Mouse (Mus musculus): ENCODE measurements at regions not wholly inside any gene's neighbourhood (a gene's known extent, or its start where the extent isn't known, plus 50 kb on each side); places are given as distances from the start of the nearest gene placed in this dataset.

- DNase-seq (ENCODE audit: low spot score), result no peak
Measured at GRCm38 (mm10) chr3:38257076-38257842, 227.4 kb downstream of the Ankrd50 start.

- DNase-seq (ENCODE audit: low spot score), result peak; percentile 59
Measured at GRCm38 (mm10) chr3:38255674-38256073, 229.0 kb downstream of the Ankrd50 start.

- no peak for DNase-seq (ENCODE audit: low spot score)
Measured at GRCm38 (mm10) chr3:38254896-38255295, 229.7 kb downstream of the Ankrd50 start.

DNA sequence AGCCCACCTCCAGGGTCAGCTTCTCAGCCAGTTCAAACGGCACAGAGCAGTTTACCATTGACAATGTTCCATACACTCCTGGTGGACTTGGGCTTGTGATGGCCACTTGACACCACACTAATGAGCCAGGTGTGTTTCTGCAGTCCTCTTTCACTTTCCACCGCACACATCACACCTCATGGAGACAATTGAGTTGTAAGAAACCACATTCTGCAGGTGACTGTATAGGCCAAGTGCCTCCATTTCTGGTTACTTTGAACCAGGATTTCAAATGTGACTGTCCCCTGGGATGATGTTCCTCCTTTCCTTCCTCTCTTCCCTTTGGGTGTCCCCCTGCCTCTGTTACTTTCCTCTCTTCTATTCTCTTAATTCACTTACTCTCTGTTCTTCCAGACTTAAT, 233.1 kb downstream of the Ankrd50 start:
- no peak for DNase-seq (ENCODE audit: low spot score)

- DNase-seq (ENCODE audit: low spot score), result no peak
Measured at GRCm38 (mm10) chr3:38250552-38250951, 234.1 kb downstream of the Ankrd50 start.

DNA sequence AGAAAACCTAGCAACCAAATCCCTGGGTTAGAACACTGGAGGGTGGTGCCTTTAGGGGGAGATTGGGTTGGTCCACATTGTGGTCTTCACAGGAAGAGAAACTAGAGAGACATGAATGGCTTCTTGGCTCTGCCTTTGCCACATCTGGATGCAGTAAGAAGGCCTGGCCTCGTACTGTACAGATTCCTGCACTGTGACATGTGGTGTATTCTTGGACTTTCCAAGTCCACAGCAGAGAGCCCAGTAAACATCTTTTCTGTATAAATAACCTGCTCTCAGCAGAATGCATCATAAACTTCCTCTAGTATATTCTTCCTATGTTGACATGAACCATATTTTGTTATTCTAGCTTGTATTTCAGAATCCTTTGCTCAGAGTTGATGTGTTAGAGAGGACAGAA, 235.7 kb downstream of the Ankrd50 start:
- no peak for DNase-seq (ENCODE audit: low spot score)

DNA sequence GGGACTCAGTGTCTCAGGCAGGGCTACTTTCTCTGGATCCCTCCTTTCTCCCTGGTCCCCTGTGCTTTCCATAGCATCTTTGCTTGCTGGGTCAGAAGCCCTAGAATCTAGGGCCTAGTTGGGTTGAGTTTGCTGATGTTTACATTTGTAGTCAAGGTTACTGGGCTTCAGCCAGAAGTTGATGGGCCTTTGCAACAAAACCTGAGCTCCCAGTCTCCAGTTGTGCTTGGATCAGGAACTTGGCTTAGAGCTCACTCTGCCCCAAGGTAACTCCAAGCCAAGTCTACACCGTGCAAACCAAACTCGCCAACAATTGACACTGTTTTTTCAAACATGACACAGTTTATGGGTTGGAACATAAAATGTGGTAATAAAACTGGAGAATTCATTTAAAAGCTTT, 238.2 kb downstream of the Ankrd50 start:
- no peak for DNase-seq (ENCODE audit: low spot score)

DNA sequence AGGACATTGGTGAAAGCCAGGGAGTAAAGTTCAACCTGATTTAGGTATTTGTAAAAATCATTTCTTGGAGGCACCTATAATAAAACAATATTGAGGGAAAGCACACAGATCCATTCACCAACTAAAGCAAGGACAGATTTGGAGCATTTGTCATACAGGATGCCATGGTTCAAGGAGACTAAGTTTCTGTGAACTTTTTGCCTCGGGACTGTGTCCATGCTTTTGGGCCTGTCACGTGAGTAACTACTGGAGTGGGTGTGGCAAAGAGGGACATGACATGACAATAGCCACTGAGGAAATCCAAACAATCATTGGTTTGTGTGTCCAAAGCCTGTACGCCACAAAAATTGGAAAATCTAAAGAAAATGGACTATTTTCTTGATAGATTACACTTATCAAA, 241.4 kb downstream of the Ankrd50 start:
- no peak for DNase-seq (ENCODE audit: low spot score)

- no peak for DNase-seq (ENCODE audit: low spot score)
Measured at GRCm38 (mm10) chr3:38237616-38238015, 247.0 kb downstream of the Ankrd50 start.

DNA sequence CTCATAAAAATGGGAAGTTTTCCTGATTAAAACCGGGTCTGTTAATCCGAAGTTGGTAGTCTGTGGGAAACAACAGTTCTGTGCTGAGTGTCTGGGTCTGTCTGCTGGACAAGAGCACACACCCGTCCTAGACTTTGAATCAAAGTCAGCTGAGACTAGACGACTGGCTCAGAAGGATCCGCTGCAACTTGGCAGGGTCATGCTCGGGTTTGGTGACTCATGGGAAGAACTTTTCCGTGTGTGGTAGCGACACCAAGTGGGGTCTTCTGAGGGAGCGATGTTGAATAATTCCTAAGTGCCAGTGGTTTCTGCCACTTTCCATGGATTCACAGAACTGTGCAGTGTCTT, 248.9 kb downstream of the Ankrd50 start:
- DNase-seq (ENCODE audit: low spot score), result no peak

DNA sequence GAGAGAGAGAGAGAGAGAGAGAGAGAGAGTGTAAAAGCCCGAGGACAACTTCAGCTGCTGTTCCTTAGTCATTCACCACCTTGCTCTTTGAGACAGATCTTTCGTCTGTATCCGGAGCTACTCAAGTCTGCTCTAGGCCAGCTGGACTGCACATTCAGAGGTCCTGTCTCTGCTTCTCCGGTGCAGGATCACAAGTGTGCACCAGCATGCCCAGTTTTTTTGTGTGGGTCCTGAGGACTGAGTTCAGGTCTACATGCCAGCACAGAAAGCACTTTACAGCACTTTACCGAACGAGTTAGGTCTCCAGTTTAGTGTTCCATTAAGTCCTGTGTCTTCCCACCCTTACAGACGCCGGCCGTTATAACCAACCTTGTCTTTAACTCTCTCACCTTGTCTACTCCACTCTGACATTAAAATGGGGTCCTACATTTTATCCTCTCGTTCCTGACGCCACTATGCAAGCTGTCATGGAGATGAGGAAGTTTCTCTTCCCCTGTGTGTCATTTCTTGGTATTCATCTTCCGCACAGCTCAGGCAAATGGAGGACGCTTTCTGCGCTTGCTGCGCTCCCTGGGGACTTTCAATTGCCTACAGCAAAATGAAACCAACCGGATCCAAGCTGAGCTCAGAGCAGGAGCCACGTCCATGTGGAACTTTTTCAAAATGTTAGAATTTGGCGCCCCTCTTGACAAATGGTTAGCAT, 249.5 kb downstream of the Ankrd50 start:
- no peak for DNase-seq (ENCODE audit: low spot score)

GRCm38 (mm10) chr3:38234534-38234933, 250.1 kb downstream of the Ankrd50 start:
- no peak for DNase-seq (ENCODE audit: low spot score)

- DNase-seq (ENCODE audit: low spot score), result no peak
Measured at GRCm38 (mm10) chr3:38234006-38234405, 250.6 kb downstream of the Ankrd50 start.

DNA sequence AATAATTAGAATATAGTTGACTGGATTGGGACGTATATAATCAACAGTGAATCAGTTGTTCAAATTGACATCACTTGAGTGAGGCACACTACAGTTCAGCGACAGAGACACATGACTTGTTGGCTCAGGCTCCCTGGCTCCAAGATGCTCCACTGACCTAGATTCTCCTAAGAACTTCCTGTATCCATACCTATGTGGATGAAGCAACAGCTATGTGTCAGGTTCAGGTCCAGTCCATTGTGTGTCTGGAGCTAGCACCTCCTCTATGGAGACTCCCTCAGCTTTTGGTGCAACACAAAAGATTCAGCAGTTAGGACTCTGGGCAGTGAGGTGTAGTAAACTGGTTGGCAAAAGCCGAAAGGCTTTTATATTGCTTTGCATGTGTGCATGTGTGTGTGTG, 251.6 kb downstream of the Ankrd50 start:
- DNase-seq (ENCODE audit: low spot score), result no peak

GRCm38 (mm10) chr3:38232111-38233076, 252.2 kb downstream of the Ankrd50 start:
- DNase-seq (ENCODE audit: low spot score), result no peak

GRCm38 (mm10) chr3:38231506-38231905, 253.1 kb downstream of the Ankrd50 start:
- no peak for DNase-seq (ENCODE audit: low spot score)

- no peak for DNase-seq (ENCODE audit: low spot score)
Measured at GRCm38 (mm10) chr3:38230796-38231195, 253.8 kb downstream of the Ankrd50 start.

GRCm38 (mm10) chr3:38229686-38230085, 255.0 kb downstream of the Ankrd50 start:
- DNase-seq (ENCODE audit: low spot score), result no peak

DNA sequence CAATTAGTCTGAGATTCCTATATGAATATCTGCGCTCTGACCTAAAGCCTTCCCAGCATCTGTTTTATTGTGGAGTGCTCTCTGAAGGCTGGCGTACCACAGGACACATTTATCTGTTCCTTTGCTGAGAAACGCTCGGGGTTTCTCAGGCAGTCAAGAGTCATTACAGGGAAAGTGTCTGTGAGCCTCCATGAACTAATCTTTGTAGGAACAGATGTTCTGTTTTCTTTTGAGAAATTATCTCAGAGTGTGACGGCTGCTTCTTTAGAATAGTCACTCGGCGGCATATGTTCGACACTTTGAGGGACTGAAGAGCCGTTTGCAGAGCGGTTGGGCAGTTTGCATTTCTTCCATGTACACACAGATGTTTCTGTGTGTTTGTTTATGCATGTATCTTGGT, 255.6 kb downstream of the Ankrd50 start:
- no peak for DNase-seq (ENCODE audit: low spot score)

GRCm38 (mm10) chr3:38227596-38227995, 257.0 kb downstream of the Ankrd50 start:
- peak; percentile 29 for DNase-seq (ENCODE audit: low spot score)

DNA sequence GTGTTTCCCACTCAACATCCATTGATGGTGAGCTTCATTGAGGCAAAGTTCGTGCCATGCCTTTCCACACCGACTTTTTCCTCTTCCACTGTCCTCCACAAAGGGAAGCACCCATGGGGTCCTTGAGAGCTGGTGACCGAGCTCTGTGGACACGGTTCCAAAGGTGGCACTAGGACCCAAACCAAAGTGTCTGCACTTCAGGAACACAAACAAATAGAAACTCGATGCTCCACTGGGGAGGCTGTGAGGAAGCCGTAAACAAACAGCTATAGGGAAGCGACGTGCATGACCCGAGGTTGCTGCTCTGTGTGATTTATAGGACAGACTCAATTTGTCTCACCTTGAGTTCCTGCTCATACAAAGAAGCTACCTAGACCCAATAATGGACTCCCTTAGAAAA, 257.5 kb downstream of the Ankrd50 start:
- no peak for DNase-seq (ENCODE audit: low spot score)

GRCm38 (mm10) chr3:38226147-38226546, 258.5 kb downstream of the Ankrd50 start:
- no peak for DNase-seq (ENCODE audit: low spot score)

DNA sequence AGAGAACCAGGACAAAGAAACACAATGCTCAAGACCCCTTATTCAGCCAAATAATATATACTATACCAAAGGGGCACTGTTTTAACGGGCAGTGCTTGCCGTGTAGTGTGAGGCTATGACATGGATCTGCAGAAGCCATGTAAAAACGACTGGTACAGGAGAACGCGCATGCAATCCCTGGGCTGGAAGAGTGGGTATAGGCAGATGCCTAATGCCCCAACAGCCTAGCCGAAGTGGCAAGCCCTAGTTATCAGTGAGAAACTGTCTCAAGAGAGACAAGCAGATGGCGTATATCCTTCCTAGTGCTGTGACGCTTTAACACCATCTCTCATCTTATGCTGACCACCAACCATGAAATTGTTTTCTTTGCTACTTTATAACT, 262.8 kb downstream of the Ankrd50 start:
- DNase-seq (ENCODE audit: low spot score), result no peak
